Mouse (Mus musculus): ENCODE results near the gene Cd300ld. TPM values are rescaled to one million over a fixed set of nuclear protein-coding genes. Genes with fewer than 3 reads are reported as not detected.
"Not testable (repeated sequence)": the region's sequence is repeated elsewhere in the genome, so short reads cannot be mapped to it uniquely, and the experiment has no call there.

Gene Cd300ld
- polyA plus RNA-seq (2015; fragmentation: Nextera tagmentation; extraction: Ambion mirVana): 0.22 TPM in 1 of 2 replicates, not detected in the other

- no peaks in the 10 kb centered on the region for H3K36me3 ChIP-seq
- no peak within 1 kb of the TSS for H3K4me3 ChIP-seq
- no peak for ATAC-seq (ENCODE audit: low read depth)
- 84% methylated on average over 4 of the region's 4 CpGs for WGBS
- no peak within 1 kb of the TSS for H3K9ac ChIP-seq
- H3K9me3 ChIP-seq: no peaks in the 10 kb centered on the region
- no peaks in the 10 kb centered on the region for H3K27me3 ChIP-seq
- H3K27ac ChIP-seq (replicated peaks): no peak within 1 kb of the TSS
- no peaks in the 10 kb centered on the region for H3K4me1 ChIP-seq (replicated peaks)
- no peak within 1 kb of the TSS for H3K4me2 ChIP-seq
Observed at GRCm38 (mm10) chr11:114989793-114990192, at the start of gene Cd300ld. Gene Cd300ld, minus strand, starts transcription at chr11:114989922.

GRCm38 (mm10) chr11:115037669-115038068 is 47.9 kb upstream of the Cd300ld start, which contains the start of gene Cd300ld5:
Gene Cd300ld5, minus strand, starts transcription at chr11:115037769.
- H3K4me2 ChIP-seq; H3K27me3 ChIP-seq; ATAC-seq (ENCODE audit: low read depth); H3K4me3 ChIP-seq; H3K4me1 ChIP-seq (replicated peaks); H3K36me3 ChIP-seq; H3K9ac ChIP-seq; H3K9me3 ChIP-seq; H3K27ac ChIP-seq (replicated peaks): not testable (repeated sequence)
- WGBS: no CpG with 5 or more reads among the region's 6 CpGs

GRCm38 (mm10) chr11:115026912-115027311 is 37.2 kb upstream of the Cd300ld start, which contains the start of gene Cd300ld4:
Gene Cd300ld4, minus strand, starts transcription at chr11:115027012.
- H3K4me1 ChIP-seq (replicated peaks); ATAC-seq (ENCODE audit: low read depth); H3K27ac ChIP-seq (replicated peaks); H3K4me3 ChIP-seq; H3K9ac ChIP-seq; H3K36me3 ChIP-seq; H3K27me3 ChIP-seq; H3K9me3 ChIP-seq; H3K4me2 ChIP-seq: not testable (repeated sequence)
- WGBS: no CpG with 5 or more reads among the region's 6 CpGs

- H3K4me2 ChIP-seq; H3K27ac ChIP-seq (replicated peaks): not testable (repeated sequence)
- no CpG with 5 or more reads among the region's 7 CpGs for WGBS
Observed at GRCm38 (mm10) chr11:115016093-115016492, 26.4 kb upstream of the Cd300ld start, which contains the start of gene Cd300ld2. Gene Cd300ld2, minus strand, starts transcription at chr11:115016193.

GRCm38 (mm10) chr11:115004070-115004469 is 14.3 kb upstream of the Cd300ld start:
- Histone ChIP-seq H3K36me3 (no peaks in the 10 kb centered on the region), H3K27ac (replicated peaks) (no peak overlapping the region), H3K4me2 (no peak overlapping the region), H3K9me3 (no peaks in the 10 kb centered on the region), H3K27me3 (no peaks in the 10 kb centered on the region), H3K4me3 (no peak overlapping the region), H3K9ac (no peak overlapping the region), H3K4me1 (replicated peaks) (no peaks in the 10 kb centered on the region)
- ATAC-seq (ENCODE audit: low read depth): no peak
- WGBS: 85% methylated on average over 5 of the region's 5 CpGs

More at GRCm38 (mm10) chr11:115016093-115016492, 26.4 kb upstream of the Cd300ld start, which contains the start of gene Cd300ld2:
- H3K36me3 ChIP-seq; H3K4me3 ChIP-seq; H3K27me3 ChIP-seq; H3K4me1 ChIP-seq (replicated peaks); H3K9ac ChIP-seq; ATAC-seq (ENCODE audit: low read depth); H3K9me3 ChIP-seq: not testable (repeated sequence)

GRCm38 (mm10) chr11:115001474-115002040 is 11.8 kb upstream of the Cd300ld start, which contains the start of gene Cd300c2:
Gene Cd300c2, minus strand, starts transcription at chr11:115001880.
- WGBS: 86% methylated on average over 7 of the region's 7 CpGs
- Histone ChIP-seq H3K4me3 (no peak within 1 kb of the TSS), H3K4me1 (replicated peaks) (no peaks in the 10 kb centered on the region), H3K9ac (no peak within 1 kb of the TSS), H3K9me3 (no peaks in the 10 kb centered on the region), H3K27ac (replicated peaks) (no peak within 1 kb of the TSS), H3K4me2 (no peak within 1 kb of the TSS), H3K27me3 (no peaks in the 10 kb centered on the region), H3K36me3 (no peaks in the 10 kb centered on the region)
- no peak for ATAC-seq (ENCODE audit: low read depth)

- WGBS: 75% methylated on average over 4 of the region's 4 CpGs
- ATAC-seq (ENCODE audit: low read depth): no peak
- no peak overlapping the region for H3K27ac ChIP-seq (replicated peaks)
- H3K9ac ChIP-seq: no peak overlapping the region
- no peak overlapping the region for H3K4me2 ChIP-seq
- H3K4me1 ChIP-seq (replicated peaks): no peaks in the 10 kb centered on the region
- peaks cover 24% of the 10 kb centered on the region for H3K9me3 ChIP-seq
- no peaks in the 10 kb centered on the region for H3K36me3 ChIP-seq
- no peak overlapping the region for H3K4me3 ChIP-seq
- no peaks in the 10 kb centered on the region for H3K27me3 ChIP-seq
Observed at GRCm38 (mm10) chr11:114981866-114982265, 7.9 kb downstream of the Cd300ld start.

GRCm38 (mm10) chr11:114972726-114973125 is 17.0 kb downstream of the Cd300ld start:
- peaks cover 12% of the 10 kb centered on the region; the same call in 1 of the 2 replicates for H3K9me3 ChIP-seq
- no peaks in the 10 kb centered on the region for H3K27me3 ChIP-seq
- no peak overlapping the region for H3K4me2 ChIP-seq
- H3K9ac ChIP-seq: no peak overlapping the region
- H3K4me1 ChIP-seq (replicated peaks): no peaks in the 10 kb centered on the region
- 79% methylated on average over 10 of the region's 10 CpGs for WGBS
- H3K4me3 ChIP-seq: no peak overlapping the region
- no peaks in the 10 kb centered on the region for H3K36me3 ChIP-seq
- no peak for ATAC-seq (ENCODE audit: low read depth)
- H3K27ac ChIP-seq (replicated peaks): no peak overlapping the region

GRCm38 (mm10) chr11:114968752-114969207 is 20.9 kb downstream of the Cd300ld start, which contains the start of gene Cd300c:
Gene Cd300c, minus strand, starts transcription at chr11:114969157.
- no peak for ATAC-seq (ENCODE audit: low read depth)
- WGBS: 82% methylated on average over 9 of the region's 9 CpGs

GRCm38 (mm10) chr11:114965182-114965828 is 24.4 kb downstream of the Cd300ld start:
- 48% methylated on average over 3 of the region's 3 CpGs for WGBS
- no peaks in the 10 kb centered on the region for H3K9me3 ChIP-seq
- H3K36me3 ChIP-seq: no peaks in the 10 kb centered on the region
- no peak overlapping the region for H3K27ac ChIP-seq (replicated peaks)
- no peaks in the 10 kb centered on the region for H3K27me3 ChIP-seq
- H3K9ac ChIP-seq: no peak overlapping the region
- H3K4me1 ChIP-seq (replicated peaks): no peaks in the 10 kb centered on the region
- H3K4me3 ChIP-seq: no peak overlapping the region
- no peak for ATAC-seq (ENCODE audit: low read depth)
- H3K4me2 ChIP-seq: no peak overlapping the region

More at GRCm38 (mm10) chr11:114968752-114969207, 20.9 kb downstream of the Cd300ld start, which contains the start of gene Cd300c:
- H3K4me2 ChIP-seq: no peak within 1 kb of the TSS
- no peaks in the 10 kb centered on the region for H3K4me1 ChIP-seq (replicated peaks)
- H3K27me3 ChIP-seq: no peaks in the 10 kb centered on the region
- no peak within 1 kb of the TSS for H3K9ac ChIP-seq
- peaks cover 2% of the 10 kb centered on the region; the same call in 1 of the 2 replicates for H3K9me3 ChIP-seq
- H3K4me3 ChIP-seq: no peak within 1 kb of the TSS
- H3K27ac ChIP-seq (replicated peaks): no peak within 1 kb of the TSS
- no peaks in the 10 kb centered on the region for H3K36me3 ChIP-seq

GRCm38 (mm10) chr11:114960369-114960768 is 29.4 kb downstream of the Cd300ld start:
- no peaks in the 10 kb centered on the region for H3K4me1 ChIP-seq (replicated peaks)
- no peak overlapping the region for H3K9ac ChIP-seq
- H3K27ac ChIP-seq (replicated peaks): no peak overlapping the region
- no peak overlapping the region for H3K4me3 ChIP-seq
- H3K4me2 ChIP-seq: no peak overlapping the region
- 74% methylated on average over 1 of the region's 1 CpGs for WGBS
- H3K27me3 ChIP-seq: no peaks in the 10 kb centered on the region
- H3K9me3 ChIP-seq: no peaks in the 10 kb centered on the region
- H3K36me3 ChIP-seq: no peaks in the 10 kb centered on the region
- no peak for ATAC-seq (ENCODE audit: low read depth)

GRCm38 (mm10) chr11:114934144-114934543 is 55.6 kb downstream of the Cd300ld start, which contains the start of gene Cd300lb:
Gene Cd300lb, minus strand, starts transcription at chr11:114934386.
- WGBS: 60% methylated on average over 6 of the region's 6 CpGs
- no peak for ATAC-seq (ENCODE audit: low read depth)
- no peak within 1 kb of the TSS for H3K9ac ChIP-seq
- H3K9me3 ChIP-seq: no peaks in the 10 kb centered on the region
- H3K27ac ChIP-seq (replicated peaks): no peak within 1 kb of the TSS
- no peaks in the 10 kb centered on the region for H3K27me3 ChIP-seq
- no peaks in the 10 kb centered on the region for H3K4me1 ChIP-seq (replicated peaks)
- no peaks in the 10 kb centered on the region for H3K36me3 ChIP-seq
- H3K4me2 ChIP-seq: no peak within 1 kb of the TSS
- no peak within 1 kb of the TSS for H3K4me3 ChIP-seq

Measured in neural tube, embryonic 13.5 days (tissue).